Comparison of ENCODE assay signal across 8 mouse cellular contexts in the genomic region with DNA sequence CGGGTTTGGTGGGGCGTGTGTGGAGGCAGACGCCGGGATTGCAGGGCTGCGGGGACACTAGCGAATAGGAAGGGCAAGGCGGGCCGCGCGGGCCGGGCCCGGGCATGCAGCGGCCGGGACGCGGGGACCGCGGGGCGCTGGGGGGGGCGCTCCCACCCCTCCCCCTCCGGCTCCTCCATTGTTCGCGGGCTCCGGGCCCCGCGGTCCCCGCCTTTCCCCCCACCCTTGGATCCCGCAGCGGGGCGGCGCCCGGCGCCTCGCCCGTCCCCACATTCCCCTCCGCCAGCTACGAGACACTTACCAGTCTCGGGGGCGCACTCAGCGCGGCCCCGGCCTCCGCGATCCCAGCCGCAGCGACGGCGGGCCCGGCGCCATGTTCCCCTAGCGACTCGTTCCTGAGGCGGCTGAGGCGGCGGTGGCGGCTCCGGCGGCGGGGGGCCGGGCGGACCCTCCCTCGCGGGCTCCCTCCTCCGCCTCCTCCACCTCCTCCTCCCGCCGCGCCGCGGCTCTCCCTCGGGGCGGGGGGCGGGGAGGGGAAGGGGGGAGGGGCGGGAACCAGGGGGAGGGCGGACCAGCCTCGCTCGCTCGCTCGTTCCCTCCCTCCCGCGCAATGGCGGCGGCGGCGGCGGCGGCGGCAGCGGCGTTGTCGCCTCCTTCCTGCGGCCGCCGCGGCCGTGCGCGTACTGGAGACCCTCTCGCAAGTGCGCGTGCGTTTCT. TPM values are rescaled to one million over a fixed set of nuclear protein-coding genes. Genes with fewer than 3 reads are reported as not detected.
DNase-seq lines count a peak whose midpoint lies in the region; ATAC-seq and TF ChIP-seq lines count a peak whose summit lies in the region.

No protein-coding gene starts in this region.

- H3K9ac ChIP-seq in ES-E14 (ENCODE audit: insufficient read depth, low read depth, low read length, poor library complexity, severe bottlenecking): peak overlapping the region; percentile 99
- H3K9ac ChIP-seq in intestine, embryonic 14.5 days (ENCODE audit: low read length): peak overlapping the region; percentile 97
- H3K9ac ChIP-seq in liver, embryonic 14.5 days (replicated peaks): peak overlapping the region; percentile 81
- peak overlapping the region; percentile 99 for H3K9ac ChIP-seq in neural tube, embryonic 14.5 days (replicated peaks; ENCODE audit: low read depth, low read length)

- no peak for TF ChIP-seq EP300 in liver, embryonic 14.5 days (IDR thresholded peaks at IDR 0.05; ENCODE audit: low read depth)

- no peaks in the 10 kb centered on the region for H3K9me3 ChIP-seq in ES-E14 (ENCODE audit: control insufficient read depth, insufficient read depth, low read depth, low read length)
- H3K9me3 ChIP-seq in intestine, embryonic 14.5 days (ENCODE audit: control insufficient read depth, low read length): no peaks in the 10 kb centered on the region
- no peaks in the 10 kb centered on the region for H3K9me3 ChIP-seq in liver, embryonic 14.5 days (ENCODE audit: control insufficient read depth, low read length)
- no peaks in the 10 kb centered on the region for H3K9me3 ChIP-seq in neural tube, embryonic 14.5 days (ENCODE audit: control insufficient read depth, low read length)

- peak overlapping the region; percentile 78 to 92 for H3K4me3 ChIP-seq in ES-E14 (ENCODE audit: insufficient read depth in 1 of 2, low read depth in 1 of 2, low read length in 2 of 2, poor library complexity in 1 of 2, severe bottlenecking in 1 of 2)
- H3K4me3 ChIP-seq in intestine, embryonic 14.5 days (ENCODE audit: low read depth, low read length): peak overlapping the region; percentile 51
- peak overlapping the region; percentile 76 to 82 for H3K4me3 ChIP-seq in liver, embryonic 14.5 days (ENCODE audit: insufficient read depth in 1 of 2, low read depth in 2 of 2, low read length in 2 of 2)
- H3K4me3 ChIP-seq in neural tube, embryonic 14.5 days (ENCODE audit: low read depth, low read length): peak overlapping the region; percentile 80

- DNase-seq in 3134 (ENCODE audit: extremely low read depth, insufficient read length, low spot score) (peak; percentile 59), ES-E14 (ENCODE audit: low read depth, low spot score) (no peak)
- peak; percentile 57 to 64 for DNase-seq in cerebellum, postnatal 36 days
- peak; percentile 49 to 51 for DNase-seq in frontal cortex, postnatal 25 days (ENCODE audit: low spot score in 2 of 2)
- DNase-seq in intestine, embryonic 14.5 days (ENCODE audit: low spot score): peak; percentile 87
- no peak for DNase-seq in liver, embryonic 14.5 days (ENCODE audit: low read depth in 3 of 3, low spot score in 3 of 3)
- peak; percentile 50 to 54 for DNase-seq in urinary bladder, postnatal 36 days (ENCODE audit: low spot score in 2 of 2)

- no peaks in the 10 kb centered on the region for H3K27me3 ChIP-seq in intestine, embryonic 14.5 days (replicated peaks; ENCODE audit: control insufficient read depth, insufficient read depth, low read length)
- peaks cover 6% of the 10 kb centered on the region; the same call in 1 of the 2 replicates for H3K27me3 ChIP-seq in liver, embryonic 14.5 days (ENCODE audit: control insufficient read depth, insufficient read depth, low read length)
- peaks cover 2% of the 10 kb centered on the region; the same call in 1 of the 2 replicates for H3K27me3 ChIP-seq in neural tube, embryonic 14.5 days (ENCODE audit: control insufficient read depth, insufficient read depth, low read length)

- peak overlapping the region; percentile 65 for H3K4me2 ChIP-seq in intestine, embryonic 14.5 days (ENCODE audit: low read length)
- H3K4me2 ChIP-seq in liver, embryonic 14.5 days (ENCODE audit: low read depth): peak overlapping the region; percentile 88
- peak overlapping the region; percentile 81 for H3K4me2 ChIP-seq in neural tube, embryonic 14.5 days (ENCODE audit: low read depth, low read length)

- TF ChIP-seq CTCF in liver, embryonic 14.5 days (IDR thresholded peaks at IDR 0.05; ENCODE audit: low read depth): no peak

- in situ Hi-C loops in ES-E14 (cut with MboI; ENCODE audit: low sequenced_read_pairs in 2 of 2, unreplicated experiment in 2 of 2): no loop called here

- H3K36me3 ChIP-seq in ES-E14 (ENCODE audit: control insufficient read depth, insufficient read depth, low read length, poor library complexity, severe bottlenecking): no peaks in the 10 kb centered on the region
- H3K36me3 ChIP-seq in intestine, embryonic 14.5 days (ENCODE audit: control insufficient read depth, insufficient read depth, low read length): 0 out of 2 replicates have a peak, but pooled peaks cover 5% of the 10 kb centered on the region
- no peaks in the 10 kb centered on the region for H3K36me3 ChIP-seq in liver, embryonic 14.5 days (replicated peaks; ENCODE audit: control insufficient read depth, insufficient read depth, low read depth)
- no peaks in the 10 kb centered on the region for H3K36me3 ChIP-seq in neural tube, embryonic 14.5 days (ENCODE audit: control insufficient read depth, insufficient read depth, low read length)

- peak overlapping the region; percentile 99 for H3K27ac ChIP-seq in ES-E14 (ENCODE audit: insufficient read depth, low read depth, low read length, poor library complexity, severe bottlenecking)
- H3K27ac ChIP-seq in intestine, embryonic 14.5 days (ENCODE audit: low read depth): peak overlapping the region; percentile 100
- peak overlapping the region; percentile 65 for H3K27ac ChIP-seq in liver, embryonic 14.5 days
- peak overlapping the region; percentile 100 for H3K27ac ChIP-seq in neural tube, embryonic 14.5 days (ENCODE audit: low read depth, low read length)

- peak; percentile 61 for ATAC-seq in intestine, embryonic 14.5 days (replicated peaks; ENCODE audit: low FRiP score, low TSS enrichment, low read depth)
- peak; percentile 58 for ATAC-seq in liver, embryonic 14.5 days (ENCODE audit: insufficient read depth)
- ATAC-seq in neural tube, embryonic 14.5 days (ENCODE audit: low read depth): peak; percentile 5

- H3K4me1 ChIP-seq in ES-E14 (ENCODE audit: control insufficient read depth in 2 of 2, insufficient read depth in 2 of 2, low read length in 2 of 2, poor library complexity in 1 of 2): peaks cover 3 to 13% of the 10 kb centered on the region in 2 experiments
- peaks cover 45% of the 10 kb centered on the region for H3K4me1 ChIP-seq in intestine, embryonic 14.5 days (replicated peaks; ENCODE audit: control insufficient read depth, insufficient read depth, low read length)
- H3K4me1 ChIP-seq in liver, embryonic 14.5 days (replicated peaks; ENCODE audit: control insufficient read depth in 2 of 2, insufficient read depth in 2 of 2, low read length in 1 of 2): peaks cover 3 to 18% of the 10 kb centered on the region in 2 experiments; a peak in 3 of 4 replicates
- peaks cover 42% of the 10 kb centered on the region for H3K4me1 ChIP-seq in neural tube, embryonic 14.5 days (ENCODE audit: control insufficient read depth, insufficient read depth, low read length)

- under 1% methylated on average over 58 of the region's 101 CpGs for WGBS in intestine, embryonic 14.5 days
- WGBS in liver, embryonic 14.5 days (ENCODE audit: insufficient replicate concordance): 0% methylated on average over 51 of the region's 101 CpGs
- 0% methylated on average over 15 of the region's 101 CpGs for WGBS in neural tube, embryonic 14.5 days

TF ChIP-seq in ES-E14, 5 proteins besides CTCF, POLR2A, EP300 and RAD21:
- TF ChIP-seq MAFK (IDR thresholded peaks at IDR 0.05; ENCODE audit: insufficient read depth, low read depth, low read length): no peak
TF ChIP-seq in ES-E14: peak in this region for 0.

RNA-seq across cellular contexts. Expression of gene Arhgap35, which starts 0.5 kb away (rescaled TPM):
- 43.0 and 46.6 TPM in 2 replicates for total RNA-seq in ES-E14 (2012; rRNA removed)
- polyA plus RNA-seq in intestine, embryonic 14.5 days (2014; fragmentation: Nextera tagmentation; extraction: Ambion mirVana): 18.5 and 19.0 TPM in 2 replicates
- polyA plus RNA-seq in liver, embryonic 14.5 days (2012; rRNA removed): 2.1 and 2.3 TPM in 2 replicates
- polyA plus RNA-seq in liver, embryonic 14.5 days (2014; fragmentation: Nextera tagmentation; extraction: Ambion mirVana): 2.0 and 2.2 TPM in 2 replicates
- polyA plus RNA-seq in neural tube, embryonic 14.5 days (2014; fragmentation: Nextera tagmentation; extraction: Ambion mirVana): 35.2 and 37.4 TPM in 2 replicates

Comparison
In these comparisons a context has a peak if more than half of its experiments do, and no peak if none do; other contexts are left out.
1. DNase-seq: peak in 3134 (single experiment), cerebellum, postnatal 36 days (2 of 2), frontal cortex, postnatal 25 days (2 of 2), intestine, embryonic 14.5 days (single experiment) and urinary bladder, postnatal 36 days (2 of 2); none in ES-E14 (single experiment) and liver, embryonic 14.5 days (0 of 3).
2. ATAC-seq: peak in every context shown above with its lines; median percentile 61 in intestine, embryonic 14.5 days; 58 in liver, embryonic 14.5 days; 5 in neural tube, embryonic 14.5 days.
3. Peak in every context shown above with its lines, with median percentiles within 50 percentile points of each other: H3K27ac ChIP-seq, H3K4me3 ChIP-seq, H3K9ac ChIP-seq and H3K4me2 ChIP-seq.